Mouse (Mus musculus) mouse trophoblast stem cell (cell line): ENCODE measurements around the gene Slc35c1.

Experiments
- in situ Hi-C, 2 experiments: fragments of 300-500 bp; cut with MseI, MboI; formaldehyde crosslinking; loops; 2 replicates in 1 of 2; 3 replicates in 1 of 2; pipeline ENCODE4 v1.15.1; 2025

Slc35c1 gene

DNA sequence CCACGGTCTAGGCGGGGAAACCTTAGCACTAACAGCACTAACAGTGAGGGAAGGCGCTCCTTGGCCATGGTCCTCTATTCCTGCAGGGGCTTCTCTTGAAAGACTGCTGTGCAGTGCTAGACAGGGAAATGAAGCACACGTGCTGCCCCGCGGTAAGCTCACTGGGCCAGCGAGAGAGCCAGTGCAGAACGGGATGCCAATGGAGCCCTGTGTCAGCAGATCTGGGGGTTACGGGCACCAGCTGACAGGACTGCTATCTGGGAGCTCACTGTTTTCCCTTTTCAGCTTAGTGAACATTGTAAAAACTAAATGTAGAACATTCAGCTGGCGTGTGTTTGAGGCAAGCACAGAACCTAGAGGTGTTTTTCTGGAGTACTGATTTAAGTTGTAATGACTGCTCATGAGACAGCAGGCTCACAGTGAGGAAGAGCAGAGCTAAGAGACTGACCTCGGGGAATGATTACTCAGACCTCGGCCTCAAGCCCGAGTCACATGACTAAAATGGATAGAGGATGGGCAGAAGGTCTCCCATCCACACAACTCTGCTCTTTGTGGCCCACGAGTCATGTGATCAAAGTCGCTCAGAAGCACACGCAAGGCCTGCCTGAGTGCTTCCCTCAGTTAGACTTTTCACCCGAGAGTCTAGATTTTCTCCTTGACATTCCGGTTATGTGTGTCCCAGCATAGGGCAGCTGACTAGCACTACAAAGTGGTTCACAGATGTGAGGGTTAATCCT is 51.9 kb downstream of the Slc35c1 start:
- in situ Hi-C loops: no loop called here

DNA sequence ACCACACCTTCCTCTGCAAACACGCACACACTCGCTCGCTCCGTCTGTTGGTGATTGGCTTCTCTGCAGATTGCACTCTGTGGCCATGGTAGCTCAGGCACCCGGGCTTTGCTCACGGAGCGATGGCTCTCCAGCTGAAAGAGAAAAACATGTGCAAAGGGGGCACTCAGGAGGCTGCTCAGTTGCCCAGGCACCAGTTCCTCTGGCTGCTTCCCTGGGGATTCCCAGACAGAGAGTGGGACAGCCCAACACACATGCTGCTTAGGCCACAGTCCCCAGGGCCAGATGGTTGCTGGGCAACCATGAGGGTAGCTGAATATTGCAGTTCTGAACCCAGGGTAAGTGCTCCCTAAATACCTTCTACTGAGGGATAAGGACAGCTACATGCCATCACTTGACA is 54.7 kb downstream of the Slc35c1 start:
- in situ Hi-C loops: no loop called here

GRCm38 (mm10) chr2:92404737-92405136 is 55.6 kb downstream of the Slc35c1 start:
- in situ Hi-C loops: no loop called here

DNA sequence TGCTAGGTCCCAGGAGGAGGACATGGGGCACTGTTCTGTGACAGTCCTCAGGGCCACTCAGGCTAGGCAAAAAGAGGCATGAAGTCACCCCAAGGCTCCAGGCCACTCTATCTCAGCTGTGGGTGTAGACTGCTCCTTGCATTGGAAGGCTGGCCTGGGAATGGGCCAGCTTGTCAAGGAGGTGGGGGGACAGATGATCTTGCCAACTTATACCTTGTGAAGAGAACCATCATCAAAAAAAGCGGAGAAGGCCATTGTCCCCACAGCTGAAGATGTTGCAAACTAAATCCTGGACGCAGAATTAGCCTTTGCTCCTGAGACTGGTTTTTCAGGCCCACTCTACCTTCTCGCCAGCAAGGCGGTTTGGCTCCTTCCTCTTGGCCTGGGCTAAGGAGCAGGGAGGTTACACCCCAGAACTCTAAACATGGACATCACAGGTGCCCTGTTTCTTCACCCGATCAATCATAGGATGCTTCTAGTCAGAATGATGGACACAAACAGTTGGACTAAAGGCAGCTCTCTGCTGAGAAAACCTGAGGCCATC is 56.5 kb downstream of the Slc35c1 start:
- in situ Hi-C loops: no loop called here
